8 mouse cellular contexts compared by ENCODE assay signal in genomic region chr17:6781273-6781672, GRCm38 (mm10). TPM values are rescaled to one million over a fixed set of nuclear protein-coding genes. Genes with fewer than 3 reads are reported as not detected.
DNase-seq lines count a peak whose midpoint lies in the region; ATAC-seq and TF ChIP-seq lines count a peak whose summit lies in the region.

No protein-coding gene starts in this region.

- no peak overlapping the region for H3K27ac ChIP-seq in heart, embryonic 13.5 days (replicated peaks)
- no peak overlapping the region for H3K27ac ChIP-seq in forebrain, embryonic 16.5 days (ENCODE audit: low read length)
- H3K27ac ChIP-seq in midbrain, embryonic 10.5 days (replicated peaks): no peak overlapping the region

- DNase-seq in heart, postnatal 14 days: no peak
- DNase-seq in midbrain, embryonic 10.5 days (ENCODE audit: low spot score): no peak
- DNase-seq in cerebellum, postnatal 4 days (ENCODE audit: low spot score in 2 of 2): no peak
- no peak for DNase-seq in right cerebral cortex, postnatal 10 days (ENCODE audit: low spot score in 2 of 2)
- DNase-seq in cerebellum, postnatal 25 days: no peak

- ATAC-seq in heart, embryonic 13.5 days (ENCODE audit: extremely low read depth, insufficient number of reproducible peaks, low FRiP score, low TSS enrichment): no peak
- ATAC-seq in forebrain, embryonic 16.5 days: no peak

- no peaks in the 10 kb centered on the region for H3K9me3 ChIP-seq in heart, embryonic 13.5 days
- no peaks in the 10 kb centered on the region for H3K9me3 ChIP-seq in forebrain, embryonic 16.5 days (ENCODE audit: control insufficient read depth, low read length)
- no peaks in the 10 kb centered on the region for H3K9me3 ChIP-seq in midbrain, embryonic 10.5 days (replicated peaks)

- peaks cover 56% of the 10 kb centered on the region for H3K4me1 ChIP-seq in heart, embryonic 13.5 days
- H3K4me1 ChIP-seq in forebrain, embryonic 16.5 days (replicated peaks; ENCODE audit: control insufficient read depth, insufficient read depth, low read length): peaks cover 49% of the 10 kb centered on the region
- H3K4me1 ChIP-seq in midbrain, embryonic 10.5 days: peaks cover 72% of the 10 kb centered on the region

- peak overlapping the region; percentile 93 for H3K4me2 ChIP-seq in heart, embryonic 13.5 days
- H3K4me2 ChIP-seq in forebrain, embryonic 16.5 days (ENCODE audit: low read length): peak overlapping the region; percentile 85

- intact Hi-C loops in heart, postnatal 14 days (cut with DNase I): no loop called here

- H3K36me3 ChIP-seq in heart, embryonic 13.5 days: no peaks in the 10 kb centered on the region
- peaks cover 6% of the 10 kb centered on the region for H3K36me3 ChIP-seq in C2C12 (ENCODE audit: control insufficient read depth, insufficient read depth)
- H3K36me3 ChIP-seq in forebrain, embryonic 16.5 days (ENCODE audit: control insufficient read depth, insufficient read depth): no peaks in the 10 kb centered on the region
- H3K36me3 ChIP-seq in midbrain, embryonic 10.5 days: no peaks in the 10 kb centered on the region

- H3K9ac ChIP-seq in heart, embryonic 13.5 days: peak overlapping the region; percentile 96
- no peak overlapping the region for H3K9ac ChIP-seq in forebrain, embryonic 16.5 days (replicated peaks; ENCODE audit: low read depth, low read length)

- H3K27me3 ChIP-seq in heart, embryonic 13.5 days (replicated peaks): no peaks in the 10 kb centered on the region
- H3K27me3 ChIP-seq in C2C12 (ENCODE audit: control insufficient read depth, insufficient read depth, insufficient read length): no peaks in the 10 kb centered on the region
- no peaks in the 10 kb centered on the region for H3K27me3 ChIP-seq in forebrain, embryonic 16.5 days (replicated peaks; ENCODE audit: control insufficient read depth, insufficient read depth, low read length)
- H3K27me3 ChIP-seq in midbrain, embryonic 10.5 days (ENCODE audit: low read depth, poor library complexity, severe bottlenecking): peaks cover 60% of the 10 kb centered on the region

- H3K79me2 ChIP-seq in C2C12 (ENCODE audit: control insufficient read depth, insufficient read depth): peaks cover 64% of the 10 kb centered on the region

- H3K79me3 ChIP-seq in C2C12 (ENCODE audit: low read depth): peaks cover 59% of the 10 kb centered on the region

- H3ac ChIP-seq in C2C12 (ENCODE audit: control insufficient read depth, insufficient read length, low read depth): peak overlapping the region; percentile 60

- WGBS in heart, embryonic 13.5 days: 37% methylated on average over 6 of the region's 6 CpGs
- 35% methylated on average over 6 of the region's 6 CpGs for WGBS in forebrain, embryonic 16.5 days
- 56% methylated on average over 6 of the region's 6 CpGs for WGBS in midbrain, embryonic 10.5 days

- TF ChIP-seq CTCF in C2C12 (IDR thresholded peaks at IDR 0.05; ENCODE audit: control insufficient read depth, insufficient read depth, insufficient read length): no peak

- H3K4me3 ChIP-seq in heart, embryonic 13.5 days: peak overlapping the region; percentile 88
- peak overlapping the region; percentile 94 for H3K4me3 ChIP-seq in C2C12 (ENCODE audit: insufficient read depth, poor library complexity, severe bottlenecking)
- H3K4me3 ChIP-seq in forebrain, embryonic 16.5 days (replicated peaks; ENCODE audit: low read length): peak overlapping the region; percentile 34
- H3K4me3 ChIP-seq in midbrain, embryonic 10.5 days: peak overlapping the region; percentile 89

TF ChIP-seq in C2C12, 6 proteins besides CTCF, POLR2A, EP300 and RAD21:
- TF ChIP-seq USF1 (IDR thresholded peaks at IDR 0.05; ENCODE audit: low read depth) (no peak), MYOD1 (IDR thresholded peaks at IDR 0.05; ENCODE audit: control insufficient read depth, insufficient read length, low read depth) (no peak), FOSL1 (IDR thresholded peaks at IDR 0.05; ENCODE audit: insufficient read depth, low read length, poor library complexity, severe bottlenecking) (no peak), MAX (IDR thresholded peaks at IDR 0.05) (no peak), CEBPB (IDR thresholded peaks at IDR 0.05; ENCODE audit: low read depth) (no peak), MYOG (IDR thresholded peaks at IDR 0.05; ENCODE audit: control insufficient read depth, extremely low read depth, insufficient read length) (no peak)

RNA-seq across cellular contexts. Expression of gene Ezr, which starts 1.3 kb away (rescaled TPM):
- 103 and 105 TPM in 2 replicates for polyA plus RNA-seq in heart, embryonic 13.5 days (2015; fragmentation: Nextera tagmentation; extraction: Ambion mirVana)
- 10 to 100 TPM; 48.8 to 56.9 TPM for total RNA-seq in heart, postnatal 14 days (2021)
- 78.7 TPM for polyA plus RNA-seq in C2C12 (2012; fragmentation: generic; extraction: Trizol)
- 100 and 127 TPM in 2 replicates for polyA plus RNA-seq in forebrain, embryonic 16.5 days (2015; fragmentation: Nextera tagmentation; extraction: Ambion mirVana)
- polyA plus RNA-seq in midbrain, embryonic 10.5 days (2016; fragmentation: Nextera tagmentation; extraction: Ambion mirVana): 54.9 and 56.7 TPM in 2 replicates

Comparison
In these comparisons a context has a peak if more than half of its experiments do, and no peak if none do; other contexts are left out.
1. H3K4me3 ChIP-seq: peak in every context shown above with its lines; median percentile 94 in C2C12; 89 in midbrain, embryonic 10.5 days; 88 in heart, embryonic 13.5 days; 34 in forebrain, embryonic 16.5 days.